Mouse (Mus musculus) embryonic facial prominence, embryonic 14.5 days (tissue): Measurements from ENCODE around the gene Mbnl2. TPM values are rescaled to one million over a fixed set of nuclear protein-coding genes. Genes with fewer than 3 reads are reported as not detected.
"Not testable (repeated sequence)": the region's sequence is repeated elsewhere in the genome, so short reads cannot be mapped to it uniquely, and the experiment has no call there.

Source experiments
- ATAC-seq: fragments of 200-750 bp; cut with Nextera tagmentation; 2 replicates; pipeline ENCODE4 v1.8.0; 2017; ENCODE audit warnings: low read depth, moderate number of reproducible peaks, moderate TSS enrichment
- DNase-seq: peaks from one replicate; pipeline ENCODE4 v3.0.0-alpha.2; 2015; ENCODE audit warnings: low spot score
- H3K27ac ChIP-seq: fragments of 300-500 bp; sonication (generic); replicated peaks from 2 replicates; pipeline ENCODE4 v1.5.1; 2014; ENCODE audit warnings: low read depth, mild to moderate bottlenecking, low read length, moderate library complexity
- H3K27me3 ChIP-seq: fragments of 300-500 bp; sonication (generic); replicated peaks from 2 replicates; pipeline ENCODE4 v1.6.1; 2014; ENCODE audit warnings: low read length; ENCODE audit not compliant: control insufficient read depth, insufficient read depth
- H3K36me3 ChIP-seq: fragments of 300-500 bp; sonication (generic); 2 replicates; pipeline ENCODE4 v1.6.1; 2014; ENCODE audit warnings: low read length, mixed read lengths; ENCODE audit not compliant: control insufficient read depth, insufficient read depth
- H3K4me1 ChIP-seq: fragments of 300-500 bp; sonication (generic); 2 replicates; pipeline ENCODE4 v1.6.1; 2014; ENCODE audit warnings: antibody characterized with exemption, low read length; ENCODE audit not compliant: control insufficient read depth, insufficient read depth
- H3K4me2 ChIP-seq: fragments of 300-500 bp; sonication (generic); 2 replicates; pipeline ENCODE4 v1.6.1; 2014; ENCODE audit warnings: low read depth, mild to moderate bottlenecking, low read length, moderate library complexity, mixed read lengths
- H3K4me3 ChIP-seq: fragments of 300-500 bp; sonication (generic); 2 replicates; pipeline ENCODE4 v1.5.1; 2014; ENCODE audit warnings: low read depth, mild to moderate bottlenecking, low read length
- H3K9ac ChIP-seq: fragments of 300-500 bp; sonication (generic); 2 replicates; pipeline ENCODE4 v1.6.1; 2014; ENCODE audit warnings: low read depth, mild to moderate bottlenecking, low read length, moderate library complexity, mixed read lengths
- H3K9me3 ChIP-seq: fragments of 300-500 bp; sonication (generic); 2 replicates; pipeline ENCODE4 v1.6.1; 2016; ENCODE audit warnings: low read length; ENCODE audit not compliant: control insufficient read depth
- WGBS: fragments of 180-500 bp; shearing (Covaris S2); extraction: QIAGEN DNeasy Blood & Tissue Kit; methylation state at CpG from one replicate; pipeline ENCODE4 v1.1.7; 2014; 5-methylcytosine and 5-hydroxymethylcytosine counted together
- polyA plus RNA-seq: library from polyadenylated mRNA; unstranded; fragments of >200 nt; fragmentation: Nextera tagmentation; extraction: Ambion mirVana; gene quantifications from 2 replicates; pipeline ENCODE4 v1.2.1, GENCODE M21; 2014

The Mbnl2 gene
- polyA plus RNA-seq, 1 experiment from 2014 or later: 162 TPM

GRCm38 (mm10) chr14:120357321-120358070, 82.0 kb downstream of the Mbnl2 start:
- WGBS: 98% methylated on average over 17 of the region's 19 CpGs
- no peak overlapping the region for H3K9ac ChIP-seq
- H3K27me3 ChIP-seq: no peaks in the 10 kb centered on the region
- H3K27ac ChIP-seq: no peak overlapping the region
- DNase-seq (no peak), ATAC-seq (no peak)
- H3K36me3 ChIP-seq: 0 out of 2 replicates have a peak, but pooled peaks cover 5% of the 10 kb centered on the region
- H3K4me1 ChIP-seq: peaks cover 36% of the 10 kb centered on the region
- H3K4me2 ChIP-seq: no peak overlapping the region
- no peaks in the 10 kb centered on the region for H3K9me3 ChIP-seq
- H3K4me3 ChIP-seq: no peak overlapping the region

- Histone ChIP-seq H3K4me1 (peaks cover 20% of the 10 kb centered on the region), H3K36me3 (peaks cover 11% of the 10 kb centered on the region; the same call in 1 of the 2 replicates)
- H3K9me3 ChIP-seq, H3K9ac ChIP-seq, H3K27me3 ChIP-seq, H3K27ac ChIP-seq, H3K4me3 ChIP-seq, H3K4me2 ChIP-seq, ATAC-seq, DNase-seq: not testable (repeated sequence)
- WGBS: 96% methylated on average over 8 of the region's 8 CpGs
Measured at GRCm38 (mm10) chr14:120359608-120360007, 84.1 kb downstream of the Mbnl2 start.

GRCm38 (mm10) chr14:120361121-120361520, 85.7 kb downstream of the Mbnl2 start:
- ATAC-seq (no peak), DNase-seq (no peak)
- Histone ChIP-seq H3K27ac (no peak overlapping the region), H3K36me3 (peaks cover 11% of the 10 kb centered on the region; the same call in 1 of the 2 replicates), H3K9ac (no peak overlapping the region), H3K9me3 (no peaks in the 10 kb centered on the region), H3K27me3 (no peaks in the 10 kb centered on the region), H3K4me2 (no peak overlapping the region), H3K4me3 (no peak overlapping the region), H3K4me1 (peaks cover 8% of the 10 kb centered on the region)
- 82% methylated on average over 6 of the region's 6 CpGs for WGBS

GRCm38 (mm10) chr14:120362409-120362992, 87.0 kb downstream of the Mbnl2 start:
- Histone ChIP-seq H3K4me3 (no peak overlapping the region), H3K36me3 (peaks cover 17% of the 10 kb centered on the region; the same call in 1 of the 2 replicates), H3K27me3 (no peaks in the 10 kb centered on the region), H3K9ac (no peak overlapping the region), H3K4me1 (peaks cover 7% of the 10 kb centered on the region), H3K4me2 (no peak overlapping the region), H3K9me3 (no peaks in the 10 kb centered on the region), H3K27ac (no peak overlapping the region; the same call in 1 of the 2 replicates)
- DNase-seq: peak; percentile 69
- peak; percentile 85 for ATAC-seq
- 61% methylated on average over 8 of the region's 8 CpGs for WGBS

GRCm38 (mm10) chr14:120363090-120363818, 87.8 kb downstream of the Mbnl2 start:
- no peak for DNase-seq
- Histone ChIP-seq H3K9ac (no peak overlapping the region), H3K9me3 (no peaks in the 10 kb centered on the region), H3K4me3 (no peak overlapping the region), H3K27ac (no peak overlapping the region), H3K4me1 (peaks cover 7% of the 10 kb centered on the region), H3K36me3 (peaks cover 17% of the 10 kb centered on the region; the same call in 1 of the 2 replicates), H3K27me3 (no peaks in the 10 kb centered on the region), H3K4me2 (no peak overlapping the region)
- 0 out of 2 replicates have a peak, but pooled peaks have one; percentile 41 for ATAC-seq
- 76% methylated on average over 8 of the region's 8 CpGs for WGBS

- Histone ChIP-seq H3K4me2 (no peak overlapping the region), H3K27me3 (no peaks in the 10 kb centered on the region), H3K27ac (no peak overlapping the region), H3K4me3 (no peak overlapping the region), H3K36me3 (peaks cover 17% of the 10 kb centered on the region; the same call in 1 of the 2 replicates), H3K9me3 (no peaks in the 10 kb centered on the region), H3K4me1 (peaks cover 26% of the 10 kb centered on the region), H3K9ac (no peak overlapping the region)
- no peak for DNase-seq
- ATAC-seq: no peak
- WGBS: 91% methylated on average over 4 of the region's 4 CpGs
Measured at GRCm38 (mm10) chr14:120365088-120365487, 89.6 kb downstream of the Mbnl2 start.

- DNase-seq (no peak), ATAC-seq (no peak)
- H3K36me3 ChIP-seq: peaks cover 12% of the 10 kb centered on the region; the same call in 1 of the 2 replicates
- no peaks in the 10 kb centered on the region for H3K27me3 ChIP-seq
- no peaks in the 10 kb centered on the region for H3K9me3 ChIP-seq
- no peak overlapping the region for H3K27ac ChIP-seq
- WGBS: 97% methylated on average over 8 of the region's 8 CpGs
- H3K4me3 ChIP-seq: no peak overlapping the region
- H3K4me1 ChIP-seq: peaks cover 43% of the 10 kb centered on the region
- H3K4me2 ChIP-seq: no peak overlapping the region
- H3K9ac ChIP-seq: no peak overlapping the region
Measured at GRCm38 (mm10) chr14:120366962-120367361, 91.5 kb downstream of the Mbnl2 start.

GRCm38 (mm10) chr14:120367589-120367988, 92.1 kb downstream of the Mbnl2 start:
- Histone ChIP-seq H3K27me3 (no peaks in the 10 kb centered on the region), H3K27ac (no peak overlapping the region), H3K4me3 (no peak overlapping the region), H3K4me2 (no peak overlapping the region), H3K9me3 (no peaks in the 10 kb centered on the region), H3K36me3 (peaks cover 12% of the 10 kb centered on the region; the same call in 1 of the 2 replicates), H3K4me1 (peaks cover 46% of the 10 kb centered on the region), H3K9ac (no peak overlapping the region)
- 90% methylated on average over 4 of the region's 4 CpGs for WGBS
- no peak for ATAC-seq
- no peak for DNase-seq
